Mouse (Mus musculus) olfactory bulb, adult 2 months (tissue): ENCODE data around the gene Astn1. TPM values are rescaled to one million over a fixed set of nuclear protein-coding genes. Genes with fewer than 3 reads are reported as not detected.

ENCODE experiments used
- H3K27ac ChIP-seq: fragments of 200-500 bp; 2 replicates; pipeline ENCODE4 v1.5.1; 2012; ENCODE audit warnings: low read depth, low read length; ENCODE audit not compliant: insufficient read depth
- H3K4me1 ChIP-seq: fragments of 200-500 bp; 2 replicates; pipeline ENCODE4 v1.6.1; 2012; ENCODE audit warnings: low read length; ENCODE audit not compliant: control insufficient read depth, insufficient read depth
- H3K4me3 ChIP-seq: fragments of 200-500 bp; 2 replicates; pipeline ENCODE4 v1.5.1; 2012; ENCODE audit warnings: mild to moderate bottlenecking, low read depth, low read length, moderate library complexity; ENCODE audit not compliant: insufficient read depth
- CTCF ChIP-seq: fragments of 200-500 bp; IDR thresholded peaks from 2 replicates; pipeline ENCODE4 v1.5.1; 2012; ENCODE audit warnings: low read depth, mild to moderate bottlenecking, low read length, moderate library complexity; ENCODE audit not compliant: insufficient read depth
- POLR2A ChIP-seq: fragments of 200-500 bp; IDR thresholded peaks from 2 replicates; pipeline ENCODE4 v1.6.1; 2012; ENCODE audit warnings: mild to moderate bottlenecking, low read depth, low read length, moderate library complexity; ENCODE audit not compliant: insufficient read depth
- WGBS: fragments of 180-500 bp; shearing (Covaris S2); methylation state at CpG from one replicate; pipeline ENCODE4 v1.1.7; 2018; 5-methylcytosine and 5-hydroxymethylcytosine counted together
- polyA plus RNA-seq: library from polyadenylated mRNA; stranded (reverse); fragments of >200 nt; gene quantifications from 2 replicates; pipeline ENCODE4 v1.2.4, GENCODE M21; 2012; ENCODE audit warnings: low replicate concordance; ENCODE audit not compliant: missing spikeins, insufficient read depth, insufficient read length

The Astn1 gene
- 178 and 202 TPM in 2 replicates for polyA plus RNA-seq

GRCm38 (mm10) chr1:158361964-158362291, at the start of gene Astn1:
Astn1 (plus strand) TSS chr1:158362273.
- Histone ChIP-seq H3K4me1 (peaks cover 2% of the 10 kb centered on the region; the same call in 1 of the 2 replicates), H3K27ac (peak within 1 kb of the TSS; percentile 93), H3K4me3 (peak within 1 kb of the TSS; percentile 58)
- 3% methylated on average over 2 of the region's 2 CpGs for WGBS
- TF ChIP-seq POLR2A (no peak), CTCF (no peak)

- no peak overlapping the region for H3K27ac ChIP-seq
- peaks cover 8% of the 10 kb centered on the region for H3K4me1 ChIP-seq
- no peak for TF ChIP-seq POLR2A
- TF ChIP-seq CTCF: no peak
- 70% methylated on average over 6 of the region's 6 CpGs for WGBS
- no peak overlapping the region for H3K4me3 ChIP-seq
Observed at GRCm38 (mm10) chr1:158323325-158323724, 38.7 kb upstream of the Astn1 start.

- H3K4me1 ChIP-seq: peaks cover 8% of the 10 kb centered on the region
- H3K27ac ChIP-seq: no peak overlapping the region
- TF ChIP-seq POLR2A: no peak
- TF ChIP-seq CTCF: no peak
- 77% methylated on average over 5 of the region's 5 CpGs for WGBS
- H3K4me3 ChIP-seq: no peak overlapping the region
Observed at GRCm38 (mm10) chr1:158328126-158328525, 33.9 kb upstream of the Astn1 start.

- 0 out of 2 replicates have a peak, but pooled peaks cover 2% of the 10 kb centered on the region for H3K4me1 ChIP-seq
- TF ChIP-seq CTCF (no peak), POLR2A (no peak)
- H3K4me3 ChIP-seq: no peak overlapping the region
- WGBS: 63% methylated on average over 2 of the region's 2 CpGs
- H3K27ac ChIP-seq: no peak overlapping the region
Observed at GRCm38 (mm10) chr1:158328839-158329238, 33.2 kb upstream of the Astn1 start.

GRCm38 (mm10) chr1:158343243-158343714, 18.8 kb upstream of the Astn1 start:
- Histone ChIP-seq H3K4me3 (no peak overlapping the region), H3K4me1 (peaks cover 7% of the 10 kb centered on the region), H3K27ac (no peak overlapping the region)
- 48% methylated on average over 6 of the region's 6 CpGs for WGBS
- TF ChIP-seq CTCF: no peak
- TF ChIP-seq POLR2A: no peak

- no peak for TF ChIP-seq CTCF
- WGBS: 20% methylated on average over 5 of the region's 5 CpGs
- peak overlapping the region; percentile 48 for H3K4me3 ChIP-seq
- H3K4me1 ChIP-seq: peaks cover 8% of the 10 kb centered on the region
- H3K27ac ChIP-seq: peak overlapping the region; percentile 87
Observed at GRCm38 (mm10) chr1:158353656-158354371, 8.3 kb upstream of the Astn1 start.

GRCm38 (mm10) chr1:158355177-158356050, 6.7 kb upstream of the Astn1 start:
- Histone ChIP-seq H3K27ac (peak overlapping the region; percentile 84), H3K4me3 (peak overlapping the region; percentile 91), H3K4me1 (peaks cover 8% of the 10 kb centered on the region)
- 2% methylated on average over 28 of the region's 28 CpGs for WGBS
- no peak for TF ChIP-seq CTCF
- no peak for TF ChIP-seq POLR2A

GRCm38 (mm10) chr1:158356051-158356461, 6.0 kb upstream of the Astn1 start, which contains the start of gene Brinp2:
Brinp2 (minus strand) TSS chr1:158356326.
- Histone ChIP-seq H3K27ac (peak within 1 kb of the TSS; percentile 84), H3K4me3 (peak within 1 kb of the TSS; percentile 91), H3K4me1 (peaks cover 8% of the 10 kb centered on the region)
- TF ChIP-seq POLR2A: peak; percentile 75
- no peak for TF ChIP-seq CTCF
- WGBS: 0% methylated on average over 30 of the region's 30 CpGs
